Mouse (Mus musculus): Measurements from ENCODE around the gene Mapk8ip3. TPM values are rescaled to one million over a fixed set of nuclear protein-coding genes. Genes with fewer than 3 reads are reported as not detected.

The Mapk8ip3 gene
- total RNA-seq, 2 experiments from 2014 or later = 409 to 411 TPM

DNA sequence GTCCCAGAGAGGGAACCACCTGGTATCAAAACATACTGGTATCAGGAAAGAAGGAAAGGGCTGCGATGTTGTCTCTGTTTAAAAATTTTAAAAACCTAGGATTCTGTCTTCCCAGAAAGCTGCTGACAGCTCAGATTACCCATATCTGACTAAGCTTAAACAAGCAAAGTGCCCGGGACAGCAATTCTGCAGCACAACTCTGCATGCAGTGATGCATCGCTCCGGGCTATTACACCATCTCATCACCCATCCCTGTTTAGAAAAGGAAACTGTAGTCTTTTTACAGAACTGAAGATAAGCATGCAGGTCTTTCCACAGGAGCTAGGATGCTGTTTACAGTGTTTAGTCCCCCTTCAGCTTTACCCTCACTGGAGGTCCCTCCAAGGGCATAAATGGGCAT lies 1.9 kb downstream of the Mapk8ip3 start:
- no peak for TF ChIP-seq CTCF (conservative IDR thresholded peaks at IDR 0.05)
- Histone ChIP-seq H3K27ac (peak overlapping the region; percentile 9; the same call in 1 of the 2 replicates), H3K4me3 (peak overlapping the region; percentile 85)
- DNase-seq (ENCODE audit: low spot score in 2 of 2) = no peak

DNA sequence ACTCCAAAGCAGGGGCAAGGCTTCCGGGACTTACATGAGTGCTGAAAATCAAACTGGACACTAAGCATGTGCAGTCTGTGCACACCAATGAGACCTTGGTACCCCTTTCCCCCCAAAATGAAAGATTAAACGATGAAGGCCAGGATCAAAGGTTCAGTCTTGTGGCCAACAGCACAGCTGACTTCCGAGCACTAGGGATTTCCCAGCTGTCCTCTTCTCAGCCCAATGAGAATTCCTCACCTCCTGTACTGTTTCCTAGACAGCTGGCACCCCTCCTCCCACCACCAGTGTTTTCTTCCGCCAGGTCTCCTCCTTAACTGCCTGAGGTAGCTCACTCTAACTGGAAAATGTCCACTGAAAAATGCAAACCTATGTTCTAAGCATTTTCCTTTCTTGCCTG lies 3.6 kb downstream of the Mapk8ip3 start:
- DNase-seq (ENCODE audit: low spot score in 2 of 2) = no peak
- Histone ChIP-seq H3K27ac (no peak overlapping the region), H3K4me3 (peak overlapping the region; percentile 1; the same call in 1 of the 2 replicates)
- TF ChIP-seq CTCF (conservative IDR thresholded peaks at IDR 0.05) = no peak

DNA sequence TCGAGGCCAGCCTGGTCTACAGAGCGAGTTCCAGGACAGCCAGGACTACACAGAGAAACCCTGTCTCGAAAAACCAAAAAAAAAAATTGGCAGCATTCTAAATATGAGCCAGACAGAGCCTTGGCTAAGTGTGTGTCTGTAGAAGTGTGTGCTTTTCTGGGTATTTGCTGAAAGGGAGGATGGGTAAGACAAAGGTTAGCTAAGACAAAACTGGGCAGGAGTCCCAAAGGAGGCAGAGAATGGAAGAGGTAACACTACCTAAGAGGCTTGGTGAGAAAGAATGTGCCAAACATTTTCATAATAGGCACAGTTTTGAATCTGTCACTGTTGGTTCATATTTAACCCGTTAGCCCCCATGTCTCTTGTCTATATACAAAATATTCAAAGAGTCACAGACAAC lies 4.3 kb downstream of the Mapk8ip3 start:
- Histone ChIP-seq H3K4me3 (no peak overlapping the region), H3K27ac (no peak overlapping the region)
- no peak for TF ChIP-seq CTCF (conservative IDR thresholded peaks at IDR 0.05)

DNA sequence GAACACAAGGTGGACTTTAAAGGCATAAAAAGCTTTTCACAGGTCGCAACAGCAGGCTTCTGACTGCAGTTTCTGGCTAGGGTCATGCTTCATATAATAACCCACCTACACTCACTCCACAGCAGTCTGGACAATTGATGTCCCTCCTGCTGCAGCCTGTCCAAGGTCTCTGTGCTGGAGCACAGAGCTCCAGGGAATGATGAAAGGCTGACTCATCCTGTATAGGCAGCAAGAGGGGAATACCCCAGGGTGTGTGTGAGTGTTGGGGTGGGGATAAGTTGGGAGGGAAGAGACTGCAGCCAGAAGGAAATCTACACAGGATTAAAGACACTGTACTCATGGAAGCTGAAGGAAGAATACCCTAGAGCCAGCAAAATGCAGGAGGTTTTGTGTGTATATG lies 7.3 kb downstream of the Mapk8ip3 start:
- Histone ChIP-seq H3K27ac (no peak overlapping the region), H3K4me3 (no peak overlapping the region)
- TF ChIP-seq CTCF (conservative IDR thresholded peaks at IDR 0.05) = no peak
- no peak for DNase-seq (ENCODE audit: low spot score in 2 of 2)

More for the DNA sequence above, 4.3 kb downstream of the Mapk8ip3 start:
- no peak for DNase-seq (ENCODE audit: low spot score in 2 of 2)

DNA sequence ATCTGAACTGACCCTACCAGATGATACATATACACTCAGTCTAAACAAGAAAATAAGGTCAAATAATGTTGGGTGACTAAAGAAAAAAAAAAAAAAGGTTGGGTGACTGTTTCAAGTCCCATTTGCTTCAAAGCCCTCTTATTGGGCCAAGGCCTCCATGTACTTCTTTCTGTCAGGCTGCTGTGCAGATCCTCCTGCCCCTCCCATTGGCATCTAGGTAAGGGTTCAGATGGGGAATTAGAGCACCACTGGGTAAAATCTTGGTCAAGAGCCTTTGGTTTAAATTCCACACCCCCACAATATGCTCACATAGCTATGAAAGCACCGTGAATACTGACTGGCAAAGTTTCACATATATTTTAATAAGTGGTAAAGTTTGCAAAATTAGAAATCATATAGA lies 13.5 kb downstream of the Mapk8ip3 start:
- TF ChIP-seq CTCF (conservative IDR thresholded peaks at IDR 0.05) = no peak
- DNase-seq (ENCODE audit: low spot score in 2 of 2) = no peak

DNA sequence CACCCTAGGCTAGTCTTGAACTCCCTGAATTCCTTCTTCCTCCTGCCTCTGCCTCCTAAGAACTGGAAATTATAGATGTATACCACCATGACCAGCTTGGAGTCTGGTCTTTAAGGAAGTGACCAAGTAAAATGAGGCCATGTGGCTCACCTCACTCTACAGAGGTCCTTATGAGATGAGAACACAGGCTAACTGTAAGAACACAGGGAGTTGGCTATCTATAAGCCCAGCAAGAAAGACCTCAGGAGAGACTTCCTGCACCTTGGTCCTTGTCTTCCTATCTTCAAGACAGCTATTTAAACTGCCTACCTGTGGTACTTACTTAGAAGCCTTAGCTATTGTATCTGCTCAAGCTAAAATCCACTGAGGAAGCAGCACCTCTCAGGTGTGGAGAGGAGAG lies 22.8 kb downstream of the Mapk8ip3 start:
- DNase-seq (ENCODE audit: low spot score in 2 of 2) = no peak
- H3K4me3 ChIP-seq = no peak overlapping the region
- TF ChIP-seq CTCF (conservative IDR thresholded peaks at IDR 0.05) = no peak
- no peak overlapping the region for H3K27ac ChIP-seq

More for the DNA sequence above, 13.5 kb downstream of the Mapk8ip3 start:
- H3K27ac ChIP-seq = no peak overlapping the region
- H3K4me3 ChIP-seq = no peak overlapping the region

DNA sequence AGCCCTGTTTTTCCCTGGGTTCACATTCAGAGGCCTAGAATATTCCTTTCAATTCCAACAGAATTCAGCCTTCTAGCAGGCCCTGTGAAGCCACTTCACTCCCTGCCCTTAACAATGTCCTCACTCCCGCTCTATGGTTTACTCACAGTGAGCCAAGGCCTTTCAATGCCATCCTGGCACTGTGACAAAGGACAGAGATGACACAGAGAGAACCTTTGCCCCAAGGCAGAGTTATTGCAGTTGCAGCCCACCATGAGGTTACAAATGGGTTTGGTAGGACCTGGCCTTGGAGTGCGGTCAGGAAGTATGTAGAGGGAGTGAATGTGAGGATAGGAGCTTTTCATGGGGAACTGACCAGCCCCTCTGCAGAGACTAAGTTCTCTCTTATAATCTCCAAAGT lies 29.2 kb downstream of the Mapk8ip3 start:
- DNase-seq (ENCODE audit: low spot score in 2 of 2) = no peak
- no peak for TF ChIP-seq CTCF (conservative IDR thresholded peaks at IDR 0.05)
- H3K27ac ChIP-seq = 0 out of 2 replicates have a peak overlapping the region, but pooled peaks have one; percentile 12
- no peak overlapping the region for H3K4me3 ChIP-seq

DNA sequence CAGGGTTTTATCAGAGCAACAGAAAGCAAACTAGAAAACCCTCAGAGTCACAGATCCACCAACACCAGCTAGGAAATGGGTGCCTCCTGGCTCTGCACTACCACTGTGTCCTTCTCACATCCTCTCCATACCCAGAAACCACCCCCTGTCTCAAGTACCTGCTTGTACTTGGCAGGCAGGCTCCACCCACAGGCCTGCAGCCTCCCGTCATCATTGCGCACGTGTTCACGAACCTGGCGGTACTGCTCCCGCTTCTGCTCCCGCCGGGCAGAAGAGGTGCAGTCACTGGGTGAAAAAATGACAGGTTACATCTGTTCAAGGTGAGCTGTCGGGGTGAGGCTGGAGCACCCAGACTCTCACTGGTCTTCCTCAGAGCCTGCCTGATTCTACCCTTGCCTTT lies 33.0 kb downstream of the Mapk8ip3 start:
- H3K27ac ChIP-seq = peak overlapping the region; percentile 79; the same call in 1 of the 2 replicates
- TF ChIP-seq CTCF (conservative IDR thresholded peaks at IDR 0.05) = no peak

DNA sequence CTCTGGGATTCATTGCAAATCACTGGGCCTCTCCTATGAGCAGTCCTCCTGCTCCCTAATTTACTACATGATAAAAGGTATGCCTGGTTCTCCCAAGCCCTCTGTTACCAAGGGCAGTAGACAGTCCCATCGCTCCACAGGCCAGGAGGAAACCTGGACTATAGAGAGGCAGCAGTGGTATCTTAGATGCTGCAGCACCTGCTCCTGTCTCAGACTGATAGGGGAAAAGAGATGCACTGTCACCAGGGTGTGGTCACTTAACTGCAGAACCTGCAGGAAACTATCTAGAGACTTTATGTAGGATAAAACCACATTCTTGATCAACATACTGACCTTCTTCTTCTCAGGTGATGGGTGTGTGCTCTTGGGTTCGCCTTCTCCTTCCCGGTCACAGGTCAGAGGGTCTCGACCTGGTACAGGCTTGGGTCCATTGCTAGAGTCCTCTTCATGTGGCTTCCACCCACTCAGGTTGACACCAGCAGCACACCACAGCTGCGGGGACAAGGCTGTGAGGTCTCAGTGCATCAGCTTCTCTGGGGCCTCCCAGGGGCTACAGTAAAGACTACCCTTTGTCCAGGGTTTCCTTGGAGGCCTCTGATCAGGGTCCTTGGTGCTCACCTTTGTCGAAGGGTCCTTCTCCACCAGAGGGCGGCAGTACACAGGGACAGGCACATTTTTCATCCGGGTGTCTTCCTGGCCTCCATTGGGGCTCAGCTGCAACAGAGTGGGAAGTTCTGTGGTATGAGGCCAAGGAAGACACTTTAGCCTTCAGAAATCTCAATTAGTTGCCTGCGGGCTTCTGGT lies 33.9 kb downstream of the Mapk8ip3 start:
- peak; percentile 71 for TF ChIP-seq CTCF (conservative IDR thresholded peaks at IDR 0.05)
- H3K27ac ChIP-seq = peak overlapping the region; percentile 53

More for the DNA sequence above, 33.0 kb downstream of the Mapk8ip3 start:
- no peak overlapping the region for H3K4me3 ChIP-seq
- no peak for DNase-seq (ENCODE audit: low spot score in 2 of 2)

DNA sequence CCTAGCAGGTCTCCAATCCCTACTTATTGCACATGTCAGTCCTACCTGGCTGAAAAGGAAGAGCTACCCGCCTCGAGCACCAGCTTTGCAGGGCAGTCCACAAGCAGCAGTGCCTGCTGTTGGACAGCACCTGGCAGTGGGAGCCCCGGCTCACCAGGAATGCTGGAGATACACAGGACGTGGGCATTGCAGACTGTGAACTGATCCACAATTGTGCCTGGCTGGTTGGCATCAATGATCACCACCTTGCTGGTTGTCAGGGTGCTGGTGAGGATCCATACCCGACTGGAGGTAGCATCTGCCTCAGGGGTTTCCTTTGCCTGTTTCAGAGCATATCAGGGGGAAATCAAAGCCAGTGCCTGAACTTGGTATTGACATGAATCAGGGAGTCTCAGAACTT lies 34.7 kb downstream of the Mapk8ip3 start:
- Histone ChIP-seq H3K27ac (peak overlapping the region; percentile 10; the same call in 1 of the 2 replicates), H3K4me3 (no peak overlapping the region)
- no peak for TF ChIP-seq CTCF (conservative IDR thresholded peaks at IDR 0.05)
- no peak for DNase-seq (ENCODE audit: low spot score in 2 of 2)

More for the DNA sequence above, 33.9 kb downstream of the Mapk8ip3 start:
- DNase-seq (ENCODE audit: low spot score in 2 of 2) = no peak
- no peak overlapping the region for H3K4me3 ChIP-seq

DNA sequence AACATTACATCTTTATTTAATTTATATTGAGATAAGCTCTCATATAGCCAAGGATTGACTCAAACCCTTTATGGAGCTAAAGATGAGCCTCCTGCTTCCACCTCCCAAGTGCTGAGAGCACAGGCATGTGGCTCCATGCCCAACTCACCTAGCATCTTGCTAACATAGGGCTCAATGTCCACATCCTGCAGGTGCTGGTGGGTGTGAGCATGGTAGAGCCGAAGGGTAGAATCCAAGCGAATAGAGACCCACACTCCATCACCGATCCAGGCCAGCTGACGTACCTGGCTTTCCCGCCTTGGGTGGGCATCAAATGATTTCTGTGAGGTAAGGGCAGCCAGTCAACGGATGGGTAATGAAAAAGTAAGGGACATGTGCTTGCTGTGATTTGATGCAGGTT lies 36.8 kb downstream of the Mapk8ip3 start:
- TF ChIP-seq CTCF (conservative IDR thresholded peaks at IDR 0.05) = no peak
- Histone ChIP-seq H3K4me3 (no peak overlapping the region), H3K27ac (peak overlapping the region; percentile 65; the same call in 1 of the 2 replicates)
- no peak for DNase-seq (ENCODE audit: low spot score in 2 of 2)

DNA sequence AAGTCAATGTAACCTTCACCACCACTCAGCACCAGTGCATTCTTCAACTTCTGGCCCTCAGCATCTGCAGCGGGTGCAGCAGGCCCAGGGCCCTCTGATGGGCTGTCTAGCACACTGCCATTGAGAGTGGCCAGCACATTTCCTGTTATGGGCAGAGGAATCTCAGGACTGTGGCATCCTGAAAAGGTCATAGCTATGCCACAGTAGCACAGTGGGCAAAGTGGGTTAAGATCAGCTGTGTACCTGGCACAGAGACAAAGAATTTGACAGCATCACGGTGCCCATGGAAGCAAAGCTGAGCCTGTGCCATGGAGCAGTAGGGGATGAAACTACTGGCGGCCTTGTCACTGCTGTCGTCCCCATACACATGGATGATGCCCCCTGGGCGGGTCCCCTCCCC lies 37.6 kb downstream of the Mapk8ip3 start:
- no peak for DNase-seq (ENCODE audit: low spot score in 2 of 2)
- peak overlapping the region; percentile 65; the same call in 1 of the 2 replicates for H3K27ac ChIP-seq
- H3K4me3 ChIP-seq = no peak overlapping the region
- TF ChIP-seq CTCF (conservative IDR thresholded peaks at IDR 0.05) = no peak

DNA sequence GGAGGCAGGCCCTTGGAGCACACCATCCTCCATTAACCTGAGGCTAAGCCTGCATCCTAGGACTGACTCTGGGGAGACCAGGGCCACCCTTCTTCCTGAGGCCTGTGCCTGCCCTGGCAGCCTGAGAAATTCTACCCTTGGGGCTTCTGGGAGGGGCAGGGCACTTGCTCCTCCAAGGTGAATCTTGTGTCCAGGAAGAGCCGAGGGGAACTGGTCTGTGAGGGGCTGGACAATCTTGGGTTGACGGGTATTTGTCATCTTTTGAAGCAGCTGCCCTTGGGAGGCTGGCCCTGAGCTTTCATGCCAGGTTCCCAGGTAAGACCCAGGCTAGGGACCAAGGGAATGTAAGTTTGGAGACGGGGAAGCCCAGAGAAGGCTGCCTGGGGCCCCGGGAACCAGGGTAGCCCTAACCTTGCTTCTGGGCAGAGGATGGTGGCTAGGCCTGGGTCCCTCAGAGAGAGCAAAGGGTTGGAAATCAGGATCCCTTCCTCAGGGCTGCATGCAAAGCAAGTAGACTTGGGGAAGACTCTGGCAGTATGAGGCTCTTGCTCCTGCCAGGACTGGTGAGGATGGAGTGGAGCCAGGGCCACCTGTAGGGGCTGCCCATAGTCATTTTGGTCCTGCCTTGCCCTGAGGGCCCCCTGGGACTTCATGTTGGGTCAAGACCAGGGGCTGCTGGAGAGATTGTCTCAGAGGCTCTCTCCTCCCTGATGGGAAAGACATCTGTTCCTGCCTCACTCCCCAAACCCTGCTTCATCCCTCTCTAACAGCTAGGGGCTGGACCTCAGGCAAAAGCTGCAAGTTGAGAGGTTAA lies 38.5 kb downstream of the Mapk8ip3 start:
- TF ChIP-seq CTCF (conservative IDR thresholded peaks at IDR 0.05) = no peak
- DNase-seq (ENCODE audit: low spot score in 2 of 2) = no peak
- Histone ChIP-seq H3K4me3 (no peak overlapping the region), H3K27ac (peak overlapping the region; percentile 94; the same call in 1 of the 2 replicates)
